In genomic region chr5:76853549-76853948, GRCm38 (mm10) we compare ENCODE assay signal across 8 mouse cellular contexts. TPM values are rescaled to one million over a fixed set of nuclear protein-coding genes. Genes with fewer than 3 reads are reported as not detected.
DNase-seq lines count a peak whose midpoint lies in the region; ATAC-seq and TF ChIP-seq lines count a peak whose summit lies in the region.

No protein-coding gene starts in this region.

- intact Hi-C loops in gastrocnemius, postnatal 36 days (cut with DNase I) = no loop called here

- H3K27ac ChIP-seq in kidney, adult 2 months (ENCODE audit: insufficient read depth, low read depth, low read length) = no peak overlapping the region
- no peak overlapping the region for H3K27ac ChIP-seq in limb, embryonic 11.5 days (replicated peaks; ENCODE audit: low read depth, low read length)
- H3K27ac ChIP-seq in midbrain, embryonic 14.5 days (replicated peaks; ENCODE audit: low read depth, low read length) = no peak overlapping the region

- no peak overlapping the region for H3K4me3 ChIP-seq in kidney, adult 2 months (ENCODE audit: insufficient read depth, low read depth, low read length)
- H3K4me3 ChIP-seq in limb, embryonic 11.5 days (ENCODE audit: low read depth, low read length) = no peak overlapping the region
- no peak overlapping the region for H3K4me3 ChIP-seq in midbrain, embryonic 14.5 days (replicated peaks; ENCODE audit: low read depth, low read length)

- no peak overlapping the region for H3K9ac ChIP-seq in limb, embryonic 11.5 days (ENCODE audit: low read length)
- H3K9ac ChIP-seq in midbrain, embryonic 14.5 days (replicated peaks; ENCODE audit: low read length) = no peak overlapping the region

- peak; percentile 68; the same call in 1 of the 2 replicates for ATAC-seq in limb, embryonic 11.5 days (ENCODE audit: insufficient number of reproducible peaks, low FRiP score, low TSS enrichment, low read depth)
- peak; percentile 84 for ATAC-seq in midbrain, embryonic 14.5 days (ENCODE audit: low FRiP score, low TSS enrichment)

- no peaks in the 10 kb centered on the region for H3K36me3 ChIP-seq in kidney, adult 2 months (ENCODE audit: control insufficient read depth, insufficient read depth, low read length)
- H3K36me3 ChIP-seq in limb, embryonic 11.5 days (ENCODE audit: control insufficient read depth, insufficient read depth, low read length) = no peaks in the 10 kb centered on the region
- H3K36me3 ChIP-seq in midbrain, embryonic 14.5 days (ENCODE audit: control insufficient read depth, insufficient read depth, low read length) = peaks cover 43% of the 10 kb centered on the region

- no peak overlapping the region for H3K4me2 ChIP-seq in limb, embryonic 11.5 days (ENCODE audit: low read depth, severe bottlenecking)
- no peak overlapping the region for H3K4me2 ChIP-seq in midbrain, embryonic 14.5 days (ENCODE audit: low read length)

- H3K9me3 ChIP-seq in limb, embryonic 11.5 days (ENCODE audit: control insufficient read depth, low read length) = peaks cover 4% of the 10 kb centered on the region; the same call in 1 of the 2 replicates
- H3K9me3 ChIP-seq in midbrain, embryonic 14.5 days (ENCODE audit: control insufficient read depth, low read length) = no peaks in the 10 kb centered on the region

- no peak for TF ChIP-seq POLR2A in kidney, adult 2 months (IDR thresholded peaks at IDR 0.05; ENCODE audit: low read depth, low read length)

- whole genome bisulfite sequencing in kidney, adult 2 months = 13% methylated on average over 10 of the region's 10 CpGs
- WGBS in limb, embryonic 11.5 days = 20% methylated on average over 10 of the region's 10 CpGs
- 12% methylated on average over 10 of the region's 10 CpGs for WGBS in midbrain, embryonic 14.5 days

- H3K27me3 ChIP-seq in kidney, adult 2 months (replicated peaks; ENCODE audit: control insufficient read depth, insufficient read depth, low read length) = peaks cover 2% of the 10 kb centered on the region; the same call in 1 of the 2 replicates
- H3K27me3 ChIP-seq in limb, embryonic 11.5 days (ENCODE audit: control insufficient read depth, insufficient read depth, low read length) = peaks cover 29% of the 10 kb centered on the region
- peaks cover 23% of the 10 kb centered on the region for H3K27me3 ChIP-seq in midbrain, embryonic 14.5 days (ENCODE audit: control insufficient read depth, insufficient read depth, low read length)

- H3K4me1 ChIP-seq in kidney, adult 2 months (ENCODE audit: control insufficient read depth, insufficient read depth, low read length) = no peaks in the 10 kb centered on the region
- H3K4me1 ChIP-seq in limb, embryonic 11.5 days (ENCODE audit: control insufficient read depth, insufficient read depth, low read length) = peaks cover 3% of the 10 kb centered on the region; the same call in 1 of the 2 replicates
- H3K4me1 ChIP-seq in midbrain, embryonic 14.5 days (ENCODE audit: control insufficient read depth, insufficient read depth, low read length) = 0 out of 2 replicates have a peak, but pooled peaks cover 7% of the 10 kb centered on the region

- peak; percentile 55 to 61 for DNase-seq in urinary bladder, adult 18-20 months (ENCODE audit: low spot score in 2 of 2)
- no peak for DNase-seq in urinary bladder, postnatal 10 days (ENCODE audit: low spot score)
- peak; percentile 74 for DNase-seq in embryo, embryonic 11.5 days (ENCODE audit: low read depth, low spot score)
- peak; percentile 62 to 72 for DNase-seq in gastrocnemius, postnatal 36 days
- peak; percentile 81 for DNase-seq in kidney, adult 2 months
- peak; percentile 92 for DNase-seq in limb, embryonic 11.5 days (ENCODE audit: low spot score)
- peak; percentile 94 for DNase-seq in midbrain, embryonic 14.5 days
- DNase-seq in spleen, adult 12 weeks (ENCODE audit: low spot score) = peak; percentile 66

- peak; percentile 84 for TF ChIP-seq CTCF in kidney, adult 2 months (conservative IDR thresholded peaks at IDR 0.05; ENCODE audit: insufficient read depth, insufficient read length, low read depth, low read length)

RNA-seq across cellular contexts. Expression of gene Aasdh, which starts 51.8 kb away (rescaled TPM):
- 10 to 100 TPM; 10.2 TPM for total RNA-seq in gastrocnemius, postnatal 36 days (2021)
- polyA plus RNA-seq in kidney, adult 2 months (2012; rRNA removed) = 14.3 and 15.1 TPM in 2 replicates
- 16.2 and 23.9 TPM in 2 replicates for polyA plus RNA-seq in limb, embryonic 11.5 days (2014; fragmentation: Nextera tagmentation; extraction: Ambion mirVana)
- 16.2 and 19.5 TPM in 2 replicates for polyA plus RNA-seq in midbrain, embryonic 14.5 days (2014; fragmentation: Nextera tagmentation; extraction: Ambion mirVana)
